Mouse (Mus musculus) splenic B cell, adult 2 months (primary cell): ENCODE results near the gene Iqgap2.

ENCODE experiments used
- DNase-seq: peaks from one replicate; pipeline ENCODE4 v3.0.0-alpha.2; 2011; ENCODE audit warnings: low read depth, low spot score
- H3K27me3 ChIP-seq: 2 replicates; pipeline ENCODE4 v1.6.1; 2012; ENCODE audit warnings: mild to moderate bottlenecking, low read length, moderate library complexity, mixed read lengths; ENCODE audit not compliant: control insufficient read depth, poor library complexity, insufficient read depth, severe bottlenecking
- H3K36me3 ChIP-seq: 2 replicates; pipeline ENCODE4 v1.6.1; 2012; ENCODE audit warnings: mild to moderate bottlenecking, low read length, moderate library complexity, mixed read lengths; ENCODE audit not compliant: control insufficient read depth, poor library complexity, insufficient read depth, severe bottlenecking

Gene Iqgap2

GRCm38 (mm10) chr13:95667260-95667659, 224.5 kb downstream of the Iqgap2 start:
- DNase-seq, result no peak
- Histone ChIP-seq H3K27me3 (no peaks in the 10 kb centered on the region), H3K36me3 (no peaks in the 10 kb centered on the region)

DNA sequence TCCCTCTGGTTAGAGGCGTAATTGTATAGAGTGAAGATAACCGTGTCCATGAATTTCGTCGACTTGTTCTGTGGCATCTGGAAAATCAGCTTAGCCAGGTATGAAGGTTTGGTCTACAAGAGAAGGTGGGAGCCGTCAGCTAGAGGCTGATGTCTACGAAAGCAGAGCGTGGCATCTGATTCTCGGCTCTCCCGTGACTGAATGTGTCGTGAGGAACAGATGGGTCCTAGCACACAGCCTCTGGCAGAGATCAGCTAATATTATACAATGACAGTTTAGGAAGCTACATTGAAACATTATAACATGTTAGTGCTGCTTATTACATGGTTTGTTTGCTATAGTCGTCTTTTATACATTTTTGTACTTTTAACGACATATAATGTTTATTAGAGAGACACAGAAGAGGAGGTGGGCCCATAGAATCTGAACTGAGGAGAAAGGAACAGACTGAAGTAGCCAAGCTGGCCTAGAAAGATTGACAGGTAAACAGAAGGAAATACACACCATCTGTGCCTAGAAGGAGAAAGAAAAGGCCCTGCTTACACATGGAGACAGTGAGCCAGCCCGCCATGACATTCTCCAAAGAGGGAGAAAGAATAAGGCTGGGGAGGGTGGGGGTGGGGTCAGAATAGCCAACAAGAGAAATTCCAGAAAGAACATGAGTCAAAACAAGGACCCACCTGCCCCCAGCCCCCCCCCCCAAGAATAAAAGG, 225.9 kb downstream of the Iqgap2 start:
- Histone ChIP-seq H3K36me3 (no peaks in the 10 kb centered on the region), H3K27me3 (no peaks in the 10 kb centered on the region)
- no peak for DNase-seq

- no peaks in the 10 kb centered on the region for H3K27me3 ChIP-seq
- DNase-seq, result no peak
- H3K36me3 ChIP-seq, result no peaks in the 10 kb centered on the region
These were observed 227.9 kb downstream of the Iqgap2 start for GRCm38 (mm10) chr13:95663834-95664233.

DNA sequence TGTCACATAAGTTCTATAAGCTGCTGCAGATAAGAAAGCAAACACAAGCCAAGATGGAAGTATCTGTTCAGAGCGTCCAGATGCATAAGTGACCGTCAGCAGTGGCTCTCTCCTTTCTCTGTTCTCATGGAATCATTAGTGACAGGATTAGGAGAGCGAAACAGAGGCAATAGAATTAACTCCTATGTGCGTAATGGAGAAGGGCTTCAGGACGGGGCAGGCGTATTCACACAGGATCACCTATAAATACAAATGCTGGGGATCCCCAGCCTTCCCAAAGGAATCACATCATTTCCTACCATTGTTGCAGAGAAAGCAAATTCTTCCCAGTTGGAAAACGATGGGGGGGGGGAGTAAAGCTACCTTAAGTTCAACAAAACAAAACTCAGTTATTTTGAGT, 232.3 kb downstream of the Iqgap2 start:
- no peaks in the 10 kb centered on the region for H3K36me3 ChIP-seq
- H3K27me3 ChIP-seq, result no peaks in the 10 kb centered on the region
- no peak for DNase-seq

GRCm38 (mm10) chr13:95657171-95657570, 234.6 kb downstream of the Iqgap2 start:
- Histone ChIP-seq H3K36me3 (no peaks in the 10 kb centered on the region), H3K27me3 (no peaks in the 10 kb centered on the region)
- DNase-seq, result no peak

DNA sequence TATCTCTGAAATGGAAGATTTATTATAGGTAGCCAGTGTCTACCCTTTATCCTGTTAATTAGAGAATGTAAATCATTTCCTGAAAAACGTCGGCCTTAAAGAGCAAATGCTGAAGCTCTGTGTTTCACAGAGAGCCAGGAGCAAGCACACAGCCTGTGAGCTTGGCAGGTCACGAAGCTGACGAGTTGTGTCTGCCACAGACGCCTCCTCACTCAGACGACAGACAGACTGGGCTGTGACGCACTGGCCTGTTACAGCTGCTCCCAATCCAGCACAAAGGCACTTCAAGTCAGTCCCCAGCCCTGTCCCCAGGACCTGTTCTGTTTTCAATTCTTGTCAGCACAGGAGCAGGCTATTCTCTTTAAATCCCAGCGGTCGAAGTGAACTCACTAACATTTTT, 236.4 kb downstream of the Iqgap2 start:
- no peak for DNase-seq
- Histone ChIP-seq H3K36me3 (no peaks in the 10 kb centered on the region), H3K27me3 (no peaks in the 10 kb centered on the region)

DNA sequence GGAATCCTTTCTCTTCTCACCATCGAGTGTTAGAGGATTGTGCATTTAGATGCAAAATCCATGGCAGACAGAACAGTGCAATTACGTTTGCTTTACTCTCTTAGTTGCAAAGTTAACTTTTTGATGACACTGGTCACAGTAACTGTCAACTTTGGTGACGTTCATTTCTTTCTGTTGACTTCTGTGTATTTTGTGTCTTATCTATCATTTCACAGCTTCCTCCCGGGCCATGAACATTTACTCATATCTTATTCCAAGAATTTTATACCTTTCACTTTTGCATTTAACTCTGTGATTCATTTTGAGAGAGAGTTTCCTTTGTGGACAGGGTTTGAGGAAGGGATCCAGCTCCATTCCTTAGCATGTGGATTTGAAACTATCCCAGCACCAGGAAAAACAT, 238.0 kb downstream of the Iqgap2 start:
- Histone ChIP-seq H3K27me3 (no peaks in the 10 kb centered on the region), H3K36me3 (no peaks in the 10 kb centered on the region)
- no peak for DNase-seq

DNA sequence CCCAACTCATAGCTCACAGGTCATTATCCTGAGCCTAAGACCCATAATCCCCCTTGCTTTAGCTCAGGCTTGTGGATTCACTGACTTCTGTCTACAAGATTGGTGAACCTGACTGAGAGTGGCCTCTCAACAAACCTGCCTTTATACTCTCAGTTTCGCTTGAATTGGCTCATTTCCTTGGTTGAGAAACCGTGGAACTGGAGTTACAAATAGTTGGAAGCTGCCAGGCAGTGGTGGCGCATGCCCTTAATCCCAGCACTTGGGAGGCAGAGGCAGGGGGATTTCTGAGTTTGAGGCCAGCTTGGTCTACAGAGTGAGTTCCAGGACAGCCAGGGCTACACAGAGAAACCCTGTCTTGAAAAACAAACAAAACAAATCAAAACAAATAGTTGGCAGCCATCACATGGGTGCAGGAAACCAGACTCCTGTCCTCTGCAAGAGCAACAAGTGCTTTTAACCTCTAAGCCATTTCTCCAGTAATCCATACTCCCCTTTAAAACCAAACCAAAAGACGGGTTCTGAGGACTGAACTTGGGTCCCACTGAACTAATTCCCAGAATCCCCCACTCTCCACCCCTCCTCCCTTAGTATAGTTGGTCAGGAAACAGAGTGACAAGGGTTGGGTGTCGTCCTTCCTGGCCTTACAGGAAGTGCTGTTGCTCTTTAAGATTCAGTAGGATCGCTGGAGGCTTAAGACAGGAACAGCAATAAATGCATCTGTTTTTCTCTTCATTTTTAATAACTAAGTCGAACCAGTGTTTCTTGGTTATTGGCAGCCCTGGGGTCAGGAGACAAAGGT, 239.7 kb downstream of the Iqgap2 start:
- Histone ChIP-seq H3K36me3 (no peaks in the 10 kb centered on the region), H3K27me3 (no peaks in the 10 kb centered on the region)
- no peak for DNase-seq

DNA sequence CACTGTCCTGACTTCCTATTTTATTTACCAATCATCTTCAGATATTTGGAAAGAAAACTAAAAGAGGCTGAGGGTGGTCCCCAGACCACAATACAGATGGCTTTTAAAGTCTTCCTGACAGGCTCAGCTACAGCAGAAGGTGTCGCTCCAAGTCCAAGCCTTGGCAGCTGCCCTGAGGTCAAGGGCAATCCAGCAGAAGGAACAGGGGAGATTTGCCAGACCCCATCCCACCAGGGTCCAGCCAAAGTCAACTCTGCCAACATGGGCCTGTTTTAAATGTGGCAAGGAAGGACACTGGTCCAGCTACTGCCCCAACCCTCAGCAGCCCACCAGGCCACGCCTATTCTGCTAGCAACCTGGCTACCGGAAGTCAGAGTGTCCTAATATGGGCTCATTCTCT, 241.8 kb downstream of the Iqgap2 start:
- Histone ChIP-seq H3K27me3 (no peaks in the 10 kb centered on the region), H3K36me3 (no peaks in the 10 kb centered on the region)
- DNase-seq, result no peak

DNA sequence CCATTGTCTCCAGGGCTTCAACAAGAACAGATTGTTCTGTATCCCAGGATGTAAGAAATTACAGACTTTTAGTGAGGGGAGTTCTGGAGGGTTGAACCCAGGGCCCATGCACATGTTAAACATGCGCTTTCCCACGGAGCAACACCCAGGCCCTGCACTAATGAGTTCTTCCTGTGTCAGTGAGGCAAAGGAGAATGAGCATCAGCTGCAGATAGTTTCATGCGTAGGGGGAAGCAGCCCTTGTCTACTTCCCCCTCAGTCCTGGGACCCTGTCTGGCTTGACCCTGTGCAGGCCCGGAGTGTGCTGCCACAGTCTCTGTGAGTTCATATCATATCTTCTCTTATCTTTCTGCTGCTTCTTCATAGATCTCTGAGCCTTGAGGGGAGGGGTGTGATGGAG, 244.5 kb downstream of the Iqgap2 start:
- no peak for DNase-seq

DNA sequence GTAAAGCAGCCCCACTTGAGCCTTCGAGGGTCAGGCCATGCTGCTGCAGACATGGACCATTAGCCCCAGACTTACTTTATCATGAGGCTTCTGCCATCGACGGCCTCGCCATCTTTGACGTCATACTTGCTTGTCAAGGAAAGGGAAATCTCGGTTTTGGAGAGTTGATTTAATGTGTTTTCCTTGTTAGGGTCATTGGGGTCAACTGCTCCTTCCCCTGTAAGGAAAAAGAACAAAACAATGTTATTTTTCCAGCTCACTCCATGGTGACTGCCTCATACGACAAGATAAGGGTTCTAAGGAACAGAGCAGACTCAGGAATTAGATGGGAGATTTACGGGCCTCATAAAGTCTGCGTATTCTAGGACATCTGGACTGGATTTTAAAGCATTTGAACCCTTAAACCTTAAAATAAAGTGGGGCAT, 245.0 kb downstream of the Iqgap2 start:
- no peak for DNase-seq
- H3K27me3 ChIP-seq, result no peaks in the 10 kb centered on the region
- H3K36me3 ChIP-seq, result no peaks in the 10 kb centered on the region

More for the DNA sequence above, 244.5 kb downstream of the Iqgap2 start:
- no peaks in the 10 kb centered on the region for H3K27me3 ChIP-seq
- no peaks in the 10 kb centered on the region for H3K36me3 ChIP-seq

- H3K36me3 ChIP-seq, result no peaks in the 10 kb centered on the region
- H3K27me3 ChIP-seq, result no peaks in the 10 kb centered on the region
- DNase-seq, result no peak
These were observed 248.0 kb downstream of the Iqgap2 start for GRCm38 (mm10) chr13:95643740-95644139.

- no peaks in the 10 kb centered on the region for H3K36me3 ChIP-seq
These were observed 250.4 kb downstream of the Iqgap2 start for GRCm38 (mm10) chr13:95641061-95641986.

DNA sequence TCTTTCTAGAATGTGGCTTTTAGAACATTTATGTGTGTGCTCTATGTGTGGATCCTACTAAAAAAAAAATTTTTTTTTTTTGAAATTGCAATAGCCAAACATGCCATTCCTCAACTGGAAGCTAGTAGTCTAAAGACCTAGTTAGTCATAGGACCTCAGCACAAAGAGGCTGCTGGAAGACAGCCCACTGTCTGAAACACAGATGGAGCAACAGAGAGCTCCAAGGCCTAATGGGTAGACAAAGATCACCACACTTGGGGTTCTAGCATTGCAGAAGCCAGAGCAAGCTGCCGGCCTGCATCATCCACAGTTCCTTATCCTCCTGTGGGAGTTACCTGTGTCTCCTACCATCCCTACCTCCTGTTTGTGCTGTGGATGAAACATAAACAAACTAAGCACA, 251.3 kb downstream of the Iqgap2 start:
- Histone ChIP-seq H3K36me3 (no peaks in the 10 kb centered on the region), H3K27me3 (no peaks in the 10 kb centered on the region)
- no peak for DNase-seq

More at GRCm38 (mm10) chr13:95641061-95641986, 250.4 kb downstream of the Iqgap2 start:
- DNase-seq, result no peak
- no peaks in the 10 kb centered on the region for H3K27me3 ChIP-seq
